Mouse (Mus musculus): ENCODE results near the gene Cmc1.

The Cmc1 gene

GRCm38 (mm10) chr9:118040218-118041021, 109.6 kb downstream of the Cmc1 start, which contains the start of gene Azi2:
Gene Azi2, plus strand, starts transcription at chr9:118040499.
- in situ Hi-C loops (cut with MboI, MseI) = loop anchor here (5.0 kb wide), 1 partner anchor 457 kb away; no protein-coding TSS in a partner anchor

GRCm38 (mm10) chr9:118034990-118035389, 115.0 kb downstream of the Cmc1 start:
- in situ Hi-C loops (cut with MboI, MseI) = no loop called here

DNA sequence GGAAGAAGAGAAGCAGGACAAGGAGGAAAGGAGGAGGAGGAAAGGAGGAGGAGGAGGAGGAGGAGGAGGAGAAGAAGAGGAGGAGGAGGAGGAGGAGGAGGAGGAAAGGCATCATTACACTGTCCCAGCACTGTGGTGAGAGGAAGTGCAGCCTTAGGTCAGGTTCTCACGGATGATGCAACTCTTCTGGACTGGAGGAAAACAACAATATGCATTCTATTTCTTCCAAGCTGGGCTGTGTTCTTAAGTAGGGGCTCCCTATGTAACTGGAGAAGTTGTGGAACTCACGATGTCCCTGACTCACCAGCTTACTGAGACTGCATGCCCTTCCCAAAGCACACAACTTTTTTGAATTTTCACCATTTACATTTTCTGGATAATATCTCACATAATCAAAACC, 118.3 kb downstream of the Cmc1 start:
- in situ Hi-C loops (cut with MboI, MseI) = no loop called here

GRCm38 (mm10) chr9:118030252-118030651, 119.7 kb downstream of the Cmc1 start:
- in situ Hi-C loops (cut with MboI, MseI) = no loop called here

GRCm38 (mm10) chr9:118029490-118029889, 120.5 kb downstream of the Cmc1 start:
- in situ Hi-C loops (cut with MboI, MseI) = no loop called here

GRCm38 (mm10) chr9:118024966-118025365, 125.0 kb downstream of the Cmc1 start:
- in situ Hi-C loops (cut with MboI, MseI) = no loop called here
